Mouse (Mus musculus) left cerebral cortex, postnatal 36 days (tissue): ENCODE measurements at regions not wholly inside any gene's neighbourhood (a gene's known extent, or its start where the extent isn't known, plus 50 kb on each side); places are given as distances from the start of the nearest gene placed in this dataset.
A peak's percentile ranks its signal among the peaks of the same experiment; 100 is the strongest.

ENCODE experiments used
- DNase-seq, 2 experiments: peaks; one replicate each; pipeline ENCODE4 v3.0.0; 2021 to 2022; ENCODE audit warnings: low spot score in 2 of 2, mixed read lengths in 1 of 2
- intact Hi-C: fragments of 180-260 bp; cut with DNase I; formaldehyde crosslinking; loops from one replicate; pipeline ENCODE4 v1.15.1; 2025

- no peak for DNase-seq
- intact Hi-C loops: no loop called here
Measured at GRCm38 (mm10) chr11:19713091-19713490, 211.1 kb upstream of the Spred2 start.

DNA sequence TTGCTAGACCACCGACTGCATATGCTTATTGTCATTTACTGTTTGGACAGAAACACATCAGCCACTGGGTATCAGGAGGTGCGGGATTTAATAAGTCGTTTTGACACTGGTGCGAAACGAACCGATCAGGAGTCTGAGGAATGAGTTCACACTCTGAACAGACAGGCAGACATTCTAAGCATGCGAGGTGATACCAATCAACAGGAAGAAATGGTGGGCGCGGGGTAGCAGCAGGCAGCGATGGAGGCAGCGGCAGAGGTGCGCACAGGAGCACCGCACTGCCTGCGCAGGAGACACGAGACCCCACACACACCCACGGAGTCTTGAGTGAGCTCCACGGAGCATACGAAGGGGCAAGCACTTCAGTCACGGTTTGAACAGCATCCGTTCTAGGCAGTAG, 210.6 kb upstream of the Spred2 start:
- DNase-seq: peak in 1 of 2 experiments; percentile 12
- intact Hi-C loops: no loop called here

DNA sequence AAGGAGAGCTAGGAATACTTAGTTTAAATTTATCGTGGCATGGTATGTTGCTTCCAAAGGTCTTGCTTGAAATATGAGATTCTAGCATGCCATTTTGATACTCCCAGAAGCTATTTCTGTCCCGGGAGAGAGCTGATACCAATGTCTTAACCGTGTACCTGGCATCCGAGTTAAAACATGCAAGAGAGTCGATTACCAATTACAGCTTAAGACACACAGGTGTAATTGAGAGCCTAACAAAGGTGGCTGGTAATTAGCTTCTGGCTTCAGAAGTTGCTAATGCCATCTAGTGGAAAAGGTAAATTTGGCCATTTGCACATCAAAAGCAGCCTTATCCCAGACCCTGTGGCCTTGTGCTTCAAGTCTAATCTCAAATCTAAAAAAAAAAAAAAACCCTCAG, 210.0 kb upstream of the Spred2 start:
- no peak for DNase-seq
- intact Hi-C loops: no loop called here

GRCm38 (mm10) chr11:19714888-19715595, 209.1 kb upstream of the Spred2 start:
- DNase-seq: no peak
- intact Hi-C loops: no loop called here

- intact Hi-C loops: no loop called here
- DNase-seq: no peak
Measured at GRCm38 (mm10) chr11:19718165-19718564, 206.0 kb upstream of the Spred2 start.

DNA sequence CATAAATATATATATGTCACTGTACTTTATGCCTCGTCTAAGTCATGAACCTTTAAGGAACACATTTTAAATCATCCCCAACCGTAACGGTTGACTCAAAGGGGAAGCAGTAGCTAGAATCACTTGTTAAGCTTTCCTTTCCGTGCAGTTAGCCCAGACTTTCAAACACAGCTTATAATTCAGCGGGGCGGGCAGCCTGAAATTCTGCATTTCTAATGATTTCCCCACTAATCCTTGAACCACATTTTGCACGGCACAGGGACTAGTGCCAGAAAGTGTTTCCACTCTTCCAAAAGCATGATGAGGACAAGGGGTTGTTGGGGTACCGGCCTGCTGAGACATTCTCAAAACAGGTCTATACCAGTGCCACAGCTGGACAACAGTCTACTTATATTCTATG, 195.1 kb upstream of the Spred2 start:
- intact Hi-C loops: no loop called here
- DNase-seq: no peak

GRCm38 (mm10) chr11:19730747-19731146, 193.4 kb upstream of the Spred2 start:
- no peak for DNase-seq
- intact Hi-C loops: no loop called here

DNA sequence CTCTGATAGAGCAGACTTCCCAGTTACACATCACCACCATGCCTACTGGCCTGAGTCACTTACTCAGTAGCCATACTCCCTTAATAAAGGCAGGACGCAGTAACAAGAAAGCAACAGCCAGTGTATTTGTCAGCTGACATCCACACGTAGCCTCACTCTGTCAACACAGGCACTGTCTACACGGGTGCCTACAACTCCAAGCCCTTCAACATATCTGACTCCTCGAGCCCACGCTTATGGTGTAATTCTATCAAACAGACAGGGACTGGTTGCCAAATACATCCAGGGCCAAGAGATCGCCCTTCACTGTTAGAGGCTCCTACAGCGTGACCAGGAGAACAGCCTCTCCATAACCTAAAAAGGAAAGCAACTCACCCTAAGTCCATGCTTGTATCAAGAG, 188.1 kb upstream of the Spred2 start:
- no peak for DNase-seq
- intact Hi-C loops: no loop called here

- DNase-seq: no peak
- intact Hi-C loops: no loop called here
Measured at GRCm38 (mm10) chr11:19736926-19737325, 187.2 kb upstream of the Spred2 start.

GRCm38 (mm10) chr11:19737331-19737730, 186.8 kb upstream of the Spred2 start:
- intact Hi-C loops: no loop called here
- no peak for DNase-seq

- intact Hi-C loops: no loop called here
- DNase-seq: no peak
Measured at GRCm38 (mm10) chr11:19737807-19738206, 186.4 kb upstream of the Spred2 start.

DNA sequence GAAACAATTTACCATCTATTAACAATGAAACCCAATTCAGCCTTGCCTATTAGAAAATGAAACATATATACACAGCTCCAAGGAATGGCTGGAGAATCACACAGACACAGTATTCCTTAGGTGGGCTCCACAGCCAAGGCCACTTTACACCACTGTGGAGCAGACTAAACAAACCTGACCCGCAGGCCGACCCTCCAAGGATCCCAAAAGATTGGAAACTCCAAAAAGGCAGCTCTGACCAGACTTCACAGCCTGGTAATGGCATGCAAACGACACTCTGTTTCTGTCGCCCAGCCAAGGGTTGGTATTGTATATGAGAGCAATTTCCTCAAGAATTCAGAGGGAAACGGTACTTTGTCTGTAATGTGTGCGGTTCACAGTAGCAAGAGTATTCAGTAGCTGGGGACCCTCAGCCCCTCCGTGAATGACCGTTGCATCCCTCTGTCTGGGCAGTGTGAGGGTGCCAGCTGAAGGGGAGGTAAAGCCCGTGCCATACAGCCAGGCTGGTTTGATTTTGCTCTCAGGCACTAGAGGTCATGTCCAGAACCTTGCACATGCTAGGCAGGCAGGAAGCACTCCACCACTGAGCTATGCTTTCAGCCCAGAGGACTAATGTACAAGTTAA, 184.5 kb upstream of the Spred2 start:
- intact Hi-C loops: no loop called here
- DNase-seq: no peak

DNA sequence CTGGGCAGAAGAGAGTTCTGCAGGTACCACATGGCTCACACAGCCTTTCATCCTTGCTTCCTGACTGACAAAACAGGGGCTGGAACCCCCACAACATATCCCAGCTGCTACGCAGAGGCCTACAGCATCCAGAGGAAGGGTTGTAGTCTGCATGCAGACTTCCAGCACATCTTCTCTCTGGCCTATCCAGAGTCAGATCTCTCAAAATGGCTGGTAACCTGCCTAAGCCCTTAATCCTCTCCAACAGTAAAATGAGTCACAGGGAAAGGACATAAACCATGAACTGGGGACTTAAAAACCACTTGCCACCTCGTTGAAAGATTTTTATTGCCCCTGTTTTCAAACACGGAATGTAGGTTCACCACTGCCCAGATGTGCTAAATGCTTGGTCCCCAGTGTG, 183.6 kb upstream of the Spred2 start:
- intact Hi-C loops: no loop called here

GRCm38 (mm10) chr11:19747097-19747972, 176.8 kb upstream of the Spred2 start:
- DNase-seq: no peak
- intact Hi-C loops: no loop called here

More for the DNA sequence above, 183.6 kb upstream of the Spred2 start:
- no peak for DNase-seq

DNA sequence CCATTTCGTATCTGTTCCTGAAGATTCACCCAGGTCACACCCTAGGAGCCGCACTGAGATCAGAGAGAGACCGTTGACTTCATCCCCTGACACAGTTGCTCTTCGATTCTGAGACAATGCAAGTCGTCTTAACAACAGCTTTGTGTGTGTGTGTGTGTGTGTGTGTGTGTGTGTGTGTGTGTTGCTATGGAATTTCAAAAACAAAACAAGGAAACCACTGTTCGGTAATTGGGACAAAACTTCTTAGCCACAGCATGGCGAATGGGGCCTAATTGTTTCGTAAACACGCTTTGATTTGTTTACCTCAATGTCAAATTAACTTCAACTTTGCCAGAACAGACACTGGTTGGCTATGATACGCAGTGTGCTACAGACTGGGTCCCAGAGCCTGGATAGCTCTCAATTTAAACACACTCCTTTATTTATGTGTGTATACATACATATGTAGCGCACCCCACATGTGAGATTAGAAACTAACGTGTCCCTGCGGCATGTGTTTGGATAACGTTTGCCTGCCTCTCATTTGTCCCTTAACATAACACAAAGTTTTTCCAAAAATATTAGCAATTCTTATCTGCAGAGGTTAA, 176.1 kb upstream of the Spred2 start:
- DNase-seq: no peak
- intact Hi-C loops: no loop called here

DNA sequence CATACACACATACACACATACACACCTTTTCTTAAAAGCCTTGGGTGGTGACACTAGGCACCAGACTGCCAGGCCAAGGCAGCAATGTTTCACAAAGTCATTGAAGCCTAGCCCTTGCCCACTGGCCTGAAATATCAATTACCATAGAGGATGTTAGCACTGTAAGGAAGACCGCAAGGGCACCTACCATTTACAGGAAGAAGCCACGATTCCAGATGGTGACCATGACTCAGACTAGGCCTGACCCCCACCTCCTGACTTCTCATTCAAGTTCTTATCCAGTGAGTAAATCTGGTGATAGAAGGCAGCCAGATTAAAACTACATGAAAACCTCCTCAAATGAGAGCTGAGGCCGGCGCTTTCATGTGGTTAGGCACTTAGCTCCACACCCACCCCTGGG, 165.3 kb upstream of the Spred2 start:
- intact Hi-C loops: no loop called here
- no peak for DNase-seq

- DNase-seq: peak; percentile 44 to 63
- intact Hi-C loops: loop anchor here (2.0 to 10.0 kb wide), 3 partner anchors 739 to 1006 kb away; no protein-coding TSS in a partner anchor
Measured at GRCm38 (mm10) chr11:19760861-19761693, 163.1 kb upstream of the Spred2 start.

GRCm38 (mm10) chr11:19761694-19761976, 162.5 kb upstream of the Spred2 start:
- DNase-seq: no peak
- intact Hi-C loops: loop anchor here (2.0 to 10.0 kb wide), 3 partner anchors 739 to 1007 kb away; no protein-coding TSS in a partner anchor

GRCm38 (mm10) chr11:19767316-19767715, 156.9 kb upstream of the Spred2 start:
- intact Hi-C loops: loop anchor here (10.0 kb wide), 1 partner anchor 1013 kb away; no protein-coding TSS in a partner anchor
- no peak for DNase-seq
